Mouse (Mus musculus): ENCODE measurements around the gene Macrod2.
A peak's percentile ranks its signal among the peaks of the same experiment; 100 is the strongest.

The Macrod2 gene

DNA sequence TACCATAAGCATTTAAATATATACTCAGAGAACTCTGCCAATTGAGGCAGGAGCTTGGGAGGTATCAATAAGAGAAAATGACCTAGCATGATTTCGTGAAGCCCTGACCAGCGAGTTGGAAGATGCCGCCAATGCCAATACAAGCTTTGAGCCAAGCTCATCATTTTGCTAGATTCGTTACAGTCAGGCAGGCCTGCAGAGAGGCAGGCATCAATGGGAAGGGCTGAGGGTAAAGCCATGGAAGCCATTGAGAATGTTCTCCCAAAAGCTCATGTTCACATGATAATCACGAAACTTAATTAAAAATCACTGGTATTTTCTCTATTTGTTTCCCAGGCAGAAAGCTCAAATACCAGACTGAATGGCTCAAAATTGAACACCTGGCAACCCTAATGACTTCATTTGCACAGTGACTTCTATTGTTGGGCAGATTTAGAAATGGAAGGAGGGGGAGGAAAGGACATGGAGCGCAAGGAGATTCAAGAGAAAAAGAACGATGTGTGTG, 928.9 kb downstream of the Macrod2 start:
- DNase-seq: no peak

- no peak for DNase-seq
Measured at GRCm38 (mm10) chr2:141327296-141327695, 932.2 kb downstream of the Macrod2 start.

DNA sequence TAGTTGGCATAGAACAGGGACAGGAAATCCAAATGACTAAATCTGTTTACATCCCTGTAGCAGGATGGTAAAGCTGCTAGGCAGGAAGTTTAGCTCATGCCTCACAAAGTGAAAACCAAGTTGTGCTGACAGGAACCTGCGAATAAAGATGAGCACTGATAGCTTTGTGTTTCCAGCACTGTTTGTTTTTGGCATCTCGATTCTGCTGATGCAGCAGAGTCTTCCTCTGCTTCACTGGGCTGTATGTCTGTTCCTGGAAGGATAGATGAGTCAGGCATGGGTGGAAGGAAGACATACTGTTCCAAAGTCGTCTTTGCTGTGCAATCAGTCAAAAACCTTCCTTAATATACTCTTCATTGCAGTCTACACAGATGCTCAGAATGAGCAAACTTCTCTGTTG, 942.6 kb downstream of the Macrod2 start:
- no peak for DNase-seq

DNA sequence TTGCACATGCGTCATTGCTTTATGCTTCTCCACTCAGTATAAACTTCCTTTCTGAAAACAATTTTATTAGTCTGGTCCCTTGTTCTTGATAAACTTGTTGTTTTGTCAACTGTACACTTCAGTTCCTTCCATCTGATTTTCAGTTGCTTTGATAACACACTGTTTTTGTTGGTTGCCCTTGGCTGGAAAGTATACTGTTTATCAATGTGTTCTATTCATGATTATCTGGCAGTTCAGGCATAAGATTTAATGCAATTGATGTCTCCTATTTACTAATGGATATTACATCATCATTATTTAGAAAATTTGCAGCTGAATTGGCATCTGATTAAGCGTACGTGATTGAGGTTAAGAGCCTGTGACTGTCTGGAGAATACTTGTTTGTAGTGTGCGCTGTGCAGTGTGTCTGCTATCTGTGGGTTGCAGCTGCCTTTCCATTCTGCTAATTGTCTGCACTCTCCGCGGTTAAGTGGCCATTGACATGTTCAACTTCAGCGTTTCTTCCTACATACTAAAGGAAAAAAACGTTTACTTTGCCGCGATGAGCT, 949.0 kb downstream of the Macrod2 start:
- DNase-seq: no peak

- no peak for DNase-seq
Measured at GRCm38 (mm10) chr2:141352623-141353022, 957.5 kb downstream of the Macrod2 start.

DNA sequence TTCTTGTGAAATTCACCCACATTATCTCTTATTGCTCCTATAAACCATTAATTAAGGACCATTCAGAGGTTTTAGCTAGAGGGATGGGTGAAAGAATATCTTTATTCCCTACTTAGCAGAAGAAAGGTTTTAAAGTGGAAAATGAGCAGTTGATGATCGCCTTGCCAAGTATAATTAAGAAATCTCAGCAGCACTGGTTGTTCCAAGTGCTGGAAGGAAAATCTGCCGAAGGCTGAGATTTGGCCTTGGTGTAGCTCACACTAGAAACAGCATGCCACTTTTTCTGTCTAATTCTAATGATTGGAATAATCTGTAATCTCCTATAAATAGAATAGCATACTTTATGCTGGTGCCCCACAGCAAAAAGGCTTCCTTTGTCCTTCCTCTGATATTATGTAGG, 993.5 kb downstream of the Macrod2 start:
- no peak for DNase-seq

DNA sequence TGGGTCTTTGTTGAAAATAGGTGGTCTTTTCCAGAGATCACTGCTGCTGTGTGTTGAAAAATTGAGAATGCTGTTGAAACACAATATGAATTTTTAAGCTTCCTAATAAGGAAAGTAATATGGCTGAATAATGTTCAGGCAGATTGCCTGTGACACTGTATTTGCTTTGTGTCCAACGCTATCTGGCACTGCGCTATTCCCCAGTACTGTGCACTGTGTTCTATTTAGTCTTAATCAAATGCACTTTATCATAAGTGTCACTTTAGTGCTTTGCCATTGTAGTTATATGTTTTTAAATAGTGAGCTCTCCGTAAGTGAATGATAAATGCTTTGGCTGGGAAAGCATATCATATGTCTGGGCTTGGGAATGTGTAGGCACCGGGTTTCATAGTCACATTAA, 996.1 kb downstream of the Macrod2 start:
- DNase-seq: no peak

GRCm38 (mm10) chr2:141394806-141395205, 999.7 kb downstream of the Macrod2 start:
- no peak for DNase-seq

GRCm38 (mm10) chr2:141408766-141409165, 1013.7 kb downstream of the Macrod2 start:
- DNase-seq: no peak

DNA sequence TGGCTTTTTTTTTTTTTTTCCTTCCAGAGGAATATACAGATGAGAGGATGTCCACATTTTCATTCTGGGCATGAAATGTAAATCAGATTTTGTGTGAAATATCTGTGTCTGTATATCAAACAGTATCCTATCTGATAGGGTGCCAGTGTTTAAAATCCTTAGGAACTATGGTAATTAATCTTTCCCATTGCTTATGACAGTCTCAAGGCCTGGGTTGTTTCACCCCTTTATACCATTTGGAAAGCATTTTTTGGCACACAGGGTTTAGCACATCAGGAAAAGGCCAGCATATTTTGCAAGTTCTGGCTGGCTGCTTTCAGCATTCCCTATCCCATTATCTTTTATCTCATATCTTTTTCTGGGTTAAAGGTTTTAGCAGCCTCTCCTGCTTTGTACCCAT, 1021.3 kb downstream of the Macrod2 start:
- DNase-seq: no peak

GRCm38 (mm10) chr2:141416855-141417544, 1021.9 kb downstream of the Macrod2 start:
- DNase-seq: no peak

GRCm38 (mm10) chr2:141419806-141420205, 1024.7 kb downstream of the Macrod2 start:
- DNase-seq: no peak

DNA sequence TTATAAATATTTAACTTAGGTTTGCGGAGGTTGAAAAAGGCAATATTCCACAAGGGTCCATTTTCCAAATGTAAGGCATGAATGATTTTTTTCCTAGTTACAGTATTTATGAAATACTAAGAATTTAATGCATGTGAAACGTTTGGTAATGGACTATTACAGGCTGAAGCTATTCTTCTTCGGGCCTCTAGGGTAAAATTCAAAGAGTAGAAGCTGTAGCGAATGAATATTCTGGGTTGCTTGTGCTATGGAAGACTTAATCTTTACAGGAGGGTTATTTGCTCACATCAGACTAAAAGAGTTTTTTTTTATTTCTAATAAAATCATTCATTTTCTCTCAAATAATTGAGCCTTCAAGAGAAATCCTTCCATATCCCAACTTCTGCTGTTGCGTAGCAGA, 1039.0 kb downstream of the Macrod2 start:
- no peak for DNase-seq

DNA sequence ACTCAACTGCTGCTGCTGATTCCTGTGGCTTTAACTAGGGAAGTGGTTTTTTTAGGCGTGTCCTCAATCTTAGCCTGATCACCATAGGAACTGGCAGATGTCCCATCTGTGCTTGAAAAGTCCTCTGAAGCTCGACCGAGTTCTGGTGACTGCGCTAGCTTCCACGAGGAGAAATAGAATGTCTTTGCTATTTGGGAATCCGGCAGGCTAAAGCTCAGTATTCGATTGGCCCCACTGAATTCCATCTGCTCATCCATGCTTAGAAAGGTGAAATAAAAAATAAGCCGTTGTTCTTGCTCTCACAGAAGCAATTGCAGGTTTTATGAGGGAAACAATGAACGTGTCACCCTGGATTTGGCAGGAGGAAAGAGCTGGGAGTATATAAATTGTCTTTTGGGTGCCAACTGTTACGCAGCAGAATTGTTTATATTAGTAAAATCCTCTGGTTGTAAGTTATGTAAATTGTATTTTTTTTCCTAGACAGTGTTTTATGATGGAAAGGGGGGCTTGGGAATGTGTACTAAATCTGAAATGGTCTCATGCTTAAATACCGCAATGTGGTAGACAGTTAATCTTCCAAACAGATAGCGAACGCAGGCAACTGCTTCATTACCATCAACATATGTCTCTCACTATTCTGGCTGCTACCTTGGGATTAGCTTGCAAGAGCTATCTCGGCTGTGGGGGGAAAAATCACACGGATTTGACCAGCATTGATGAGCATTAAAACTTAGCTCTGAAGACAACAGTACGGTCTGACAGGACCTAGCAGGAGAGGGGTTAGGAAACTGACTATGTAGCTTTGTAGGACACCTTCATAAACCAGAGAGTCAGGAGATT, 1039.8 kb downstream of the Macrod2 start:
- DNase-seq: peak; percentile 41

DNA sequence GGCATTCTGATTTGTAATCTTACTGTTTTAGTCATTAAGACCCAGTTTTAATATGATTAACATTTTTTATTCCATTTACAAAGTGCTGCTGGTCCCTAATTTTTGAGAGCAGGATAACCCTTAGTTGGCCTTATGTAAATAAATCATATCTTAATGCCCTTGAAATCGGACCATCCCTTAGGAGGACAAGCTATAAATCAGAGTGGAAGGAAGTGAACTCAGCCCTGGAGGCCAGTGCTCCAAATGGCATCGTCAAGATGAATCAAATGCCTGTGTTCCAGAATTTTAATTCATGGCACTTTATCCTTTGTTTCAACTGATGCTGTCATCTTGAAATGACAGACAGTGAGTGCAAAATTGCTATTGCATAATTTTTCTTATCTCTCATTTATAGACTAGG, 1046.8 kb downstream of the Macrod2 start:
- DNase-seq: no peak

DNA sequence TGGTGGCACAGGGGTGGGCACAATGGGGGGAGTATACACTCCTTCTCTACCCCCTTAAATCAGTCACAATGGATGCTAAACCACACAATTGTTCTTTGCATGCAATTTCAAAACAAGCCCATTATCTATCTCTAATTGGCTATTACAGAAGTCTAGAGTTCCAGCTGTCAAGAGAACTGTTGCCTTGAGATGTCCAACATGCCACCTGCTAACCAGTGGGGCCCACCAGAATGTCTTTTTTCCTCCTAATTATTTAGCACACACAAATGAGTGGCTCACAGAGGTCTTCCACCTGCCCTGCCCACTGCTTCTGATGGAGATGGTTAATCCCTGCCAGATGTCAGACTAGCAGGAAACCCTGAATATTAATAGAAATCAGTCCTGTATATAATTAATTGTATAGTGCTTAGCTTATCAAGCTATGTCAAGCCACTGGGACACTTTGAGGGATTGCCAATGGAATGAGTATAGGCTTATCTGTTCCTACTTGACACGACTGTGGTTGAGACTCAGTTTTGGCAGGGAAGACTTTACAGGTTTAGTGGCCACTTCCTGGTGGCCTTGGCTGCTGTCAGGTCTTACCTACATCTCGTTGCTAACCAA, 1054.1 kb downstream of the Macrod2 start:
- no peak for DNase-seq

DNA sequence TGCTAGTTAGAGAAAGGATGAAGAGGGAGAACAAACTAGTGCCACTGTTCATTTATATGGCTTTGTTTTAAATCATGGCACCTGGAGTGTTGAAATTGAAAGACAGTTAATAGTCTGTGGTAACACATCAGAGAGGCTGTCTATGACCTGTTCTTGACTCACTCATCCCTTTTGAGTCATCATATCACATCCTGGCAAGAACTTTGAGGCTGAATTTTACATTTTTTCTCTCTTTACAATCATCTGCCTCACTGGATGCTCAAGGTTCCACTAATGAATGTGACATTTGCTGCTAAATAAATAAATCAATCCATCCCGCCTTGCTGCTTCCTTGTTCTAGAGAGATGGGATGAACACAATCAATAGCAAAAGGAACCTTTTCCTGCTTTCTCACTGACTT, 1068.8 kb downstream of the Macrod2 start:
- DNase-seq: no peak

DNA sequence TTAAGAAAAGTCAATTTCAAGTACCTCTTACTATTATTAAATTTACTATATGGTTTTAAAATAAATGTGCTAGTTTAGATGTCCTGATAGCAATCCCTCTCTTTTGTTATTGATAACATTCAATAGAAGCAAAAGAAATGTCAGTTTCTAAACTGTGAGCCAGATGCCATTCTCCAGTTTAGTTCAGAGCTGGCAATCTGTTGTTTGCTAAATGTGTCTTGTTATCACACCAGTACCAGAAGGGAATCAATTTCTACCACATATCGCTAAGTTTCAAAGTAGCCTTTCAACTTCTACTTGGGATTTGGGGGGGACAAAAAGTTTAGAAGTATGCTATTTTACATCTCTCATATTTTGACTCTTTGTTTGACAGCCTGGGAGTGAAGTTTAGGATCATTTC, 1077.7 kb downstream of the Macrod2 start:
- no peak for DNase-seq

DNA sequence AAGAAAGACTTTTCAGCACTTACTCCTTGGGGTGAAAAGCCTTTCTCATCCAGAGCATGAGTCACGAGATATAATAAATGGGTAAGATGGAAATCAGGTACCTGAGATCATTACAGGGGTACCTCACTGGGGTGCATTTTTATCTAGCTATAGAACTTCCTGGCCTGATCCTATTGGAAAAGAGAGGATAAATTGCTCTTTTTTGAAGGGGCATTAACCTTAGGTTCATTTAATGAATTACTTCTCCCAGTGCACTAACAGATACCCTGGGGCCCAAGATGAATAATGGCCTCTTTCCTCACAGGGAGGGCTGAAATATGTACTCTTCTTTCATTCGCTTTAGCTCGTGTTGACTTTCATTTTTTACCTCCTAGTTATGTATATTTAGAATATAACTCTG, 1082.5 kb downstream of the Macrod2 start:
- DNase-seq: no peak

DNA sequence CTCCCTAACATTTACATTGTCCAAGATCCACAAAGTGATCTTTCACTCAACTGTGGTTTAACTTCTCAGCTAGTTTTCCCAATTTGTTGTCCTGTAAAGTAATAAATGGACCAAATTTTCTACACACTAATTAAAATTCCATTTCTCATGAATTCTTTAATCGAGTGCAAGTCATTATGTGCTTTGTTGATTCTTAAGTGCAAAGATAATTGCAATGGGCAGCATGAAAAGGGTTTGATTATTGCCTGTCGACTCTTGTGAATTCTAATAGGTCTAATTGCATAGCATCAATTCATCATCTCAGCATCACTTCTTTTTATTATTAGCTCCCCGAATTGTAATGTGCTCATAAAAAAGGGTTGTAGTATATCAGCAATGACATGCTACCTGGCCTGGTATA, 1095.4 kb downstream of the Macrod2 start:
- no peak for DNase-seq

DNA sequence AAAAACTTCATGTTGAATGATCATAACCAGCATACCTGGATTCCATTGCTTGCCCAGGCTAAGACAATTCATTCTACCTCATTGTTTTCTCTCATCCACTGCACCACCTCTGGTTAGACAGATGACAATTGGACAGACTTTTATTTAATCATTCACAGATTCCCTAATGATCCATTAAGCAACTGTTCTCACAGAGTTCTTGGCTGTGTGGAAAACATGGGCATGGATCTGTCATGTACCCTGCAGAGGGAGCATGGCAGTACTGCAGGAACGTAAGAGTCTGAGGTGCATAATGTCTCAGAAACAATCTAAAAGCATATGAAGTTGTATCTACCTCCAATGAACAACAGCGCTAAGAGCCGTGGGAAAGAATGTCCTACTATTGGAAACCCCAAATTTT, 1110.3 kb downstream of the Macrod2 start:
- no peak for DNase-seq

GRCm38 (mm10) chr2:141507929-141508897, 1113.1 kb downstream of the Macrod2 start:
- DNase-seq: no peak

Measured in cerebellum, adult 11 months (tissue).